Mouse (Mus musculus) heart, embryonic 15.5 days (tissue): ENCODE measurements around the gene Slc25a34. TPM values are rescaled to one million over a fixed set of nuclear protein-coding genes. Genes with fewer than 3 reads are reported as not detected.

Experiments used
- polyA plus RNA-seq: library from polyadenylated mRNA; unstranded; fragments of >200 nt; fragmentation: Nextera tagmentation; extraction: Ambion mirVana; gene quantifications from 2 replicates; pipeline ENCODE4 v1.2.1, GENCODE M21; 2015

Slc25a34 gene
- polyA plus RNA-seq, 1 experiment from 2014 or later: 0.76 TPM

Other genes starting within 250 kb of the Slc25a34 start
- 0.05 and 0.06 TPM in 2 replicates for gene Clcnka, start 225.1 kb downstream of the Slc25a34 start, polyA plus RNA-seq
- gene Clcnkb, start 207.8 kb downstream of the Slc25a34 start, polyA plus RNA-seq: 0.39 and 0.60 TPM in 2 replicates
- 220 and 234 TPM in 2 replicates for gene Hspb7, start 203.0 kb downstream of the Slc25a34 start, polyA plus RNA-seq
- not detected in 2 replicates for gene Srarp, start 187.7 kb downstream of the Slc25a34 start, polyA plus RNA-seq
- gene Zbtb17, start 179.2 kb downstream of the Slc25a34 start, polyA plus RNA-seq: 17.9 and 22.5 TPM in 2 replicates
- gene Spen, start 85.2 kb downstream of the Slc25a34 start, polyA plus RNA-seq: 6.3 and 7.5 TPM in 2 replicates
- 48.4 and 59.1 TPM in 2 replicates for gene Fblim1, start 17.7 kb downstream of the Slc25a34 start, polyA plus RNA-seq
- 1.0 and 1.2 TPM in 2 replicates for gene Tmem82, start 5.2 kb downstream of the Slc25a34 start, polyA plus RNA-seq
- 6.9 and 7.1 TPM in 2 replicates for gene Plekhm2, start 41.1 kb upstream of the Slc25a34 start, polyA plus RNA-seq
- 0.27 TPM in 1 of 2 replicates, not detected in the other for gene Rsc1a1, start 61.8 kb upstream of the Slc25a34 start, polyA plus RNA-seq
- 13.6 and 16.6 TPM in 2 replicates for gene Ddi2, start 99.6 kb upstream of the Slc25a34 start, polyA plus RNA-seq
- 0.57 and 0.80 TPM in 2 replicates for gene Agmat, start 122.9 kb upstream of the Slc25a34 start, polyA plus RNA-seq
- gene Dnajc16, start 167.1 kb upstream of the Slc25a34 start, polyA plus RNA-seq: 3.7 and 4.8 TPM in 2 replicates
- 14.1 and 19.7 TPM in 2 replicates for gene Casp9, start 169.8 kb upstream of the Slc25a34 start, polyA plus RNA-seq
- 0.35 TPM in 1 of 2 replicates, not detected in the other for gene Cela2a, start 202.3 kb upstream of the Slc25a34 start, polyA plus RNA-seq
- gene Ctrc, start 222.5 kb upstream of the Slc25a34 start, polyA plus RNA-seq: not detected in 2 replicates